Mouse (Mus musculus) E14TG2a.4 (cell line): ENCODE measurements around the gene Ftsj3.
"Not testable (repeated sequence)": the region's sequence is repeated elsewhere in the genome, so short reads cannot be mapped to it uniquely, and the experiment has no call there.

ENCODE experiments used
- H3K27me3 ChIP-seq: 2 replicates; pipeline ENCODE4 v1.6.1; 2014; ENCODE audit warnings: low read length, control low read depth; ENCODE audit not compliant: insufficient read depth
- H3K36me3 ChIP-seq: 2 replicates; pipeline ENCODE4 v1.6.1; 2014; ENCODE audit warnings: low read length, control low read depth; ENCODE audit not compliant: insufficient read depth
- H3K4me1 ChIP-seq: replicated peaks from 2 replicates; pipeline ENCODE4 v1.6.1; 2014; ENCODE audit warnings: low read depth, low read length, control low read depth
- H3K4me3 ChIP-seq: replicated peaks from 2 replicates; pipeline ENCODE4 v1.5.1; 2014; ENCODE audit warnings: mild to moderate bottlenecking, low read length
- H3K9me3 ChIP-seq: 2 replicates; pipeline ENCODE4 v1.6.1; 2014; ENCODE audit warnings: low read length, control low read depth
- CTCF ChIP-seq: conservative IDR thresholded peaks from 2 replicates; pipeline ENCODE4 v1.5.1; 2014; ENCODE audit warnings: low read length
- NANOG ChIP-seq: IDR thresholded peaks from 2 replicates; pipeline ENCODE4 v1.6.1; 2014; ENCODE audit warnings: borderline replicate concordance, low read length, mixed read lengths
- POU5F1 ChIP-seq: IDR thresholded peaks from 2 replicates; pipeline ENCODE4 v1.6.1; 2014; ENCODE audit warnings: low read length, borderline replicate concordance

Gene Ftsj3

GRCm38 (mm10) chr11:106202123-106202465 is 53.8 kb downstream of the Ftsj3 start, which contains the start of gene Strada:
TSS of gene Strada (minus strand) at chr11:106202168.
- no peak within 1 kb of the TSS for H3K4me3 ChIP-seq
- H3K27me3 ChIP-seq: no peaks in the 10 kb centered on the region

GRCm38 (mm10) chr11:106201337-106202122 is 54.3 kb downstream of the Ftsj3 start:
- Histone ChIP-seq H3K27me3 (no peaks in the 10 kb centered on the region), H3K4me3 (no peak overlapping the region), H3K9me3 (no peaks in the 10 kb centered on the region), H3K4me1 (no peaks in the 10 kb centered on the region; the same call in 1 of the 2 replicates), H3K36me3 (peaks cover 90% of the 10 kb centered on the region)
- TF ChIP-seq NANOG: no peak
- no peak for TF ChIP-seq CTCF
- no peak for TF ChIP-seq POU5F1

More at GRCm38 (mm10) chr11:106202123-106202465, 53.8 kb downstream of the Ftsj3 start, which contains the start of gene Strada:
- TF ChIP-seq NANOG: no peak
- TF ChIP-seq CTCF: no peak
- no peaks in the 10 kb centered on the region for H3K9me3 ChIP-seq
- peaks cover 91% of the 10 kb centered on the region for H3K36me3 ChIP-seq
- no peaks in the 10 kb centered on the region; the same call in 1 of the 2 replicates for H3K4me1 ChIP-seq

DNA sequence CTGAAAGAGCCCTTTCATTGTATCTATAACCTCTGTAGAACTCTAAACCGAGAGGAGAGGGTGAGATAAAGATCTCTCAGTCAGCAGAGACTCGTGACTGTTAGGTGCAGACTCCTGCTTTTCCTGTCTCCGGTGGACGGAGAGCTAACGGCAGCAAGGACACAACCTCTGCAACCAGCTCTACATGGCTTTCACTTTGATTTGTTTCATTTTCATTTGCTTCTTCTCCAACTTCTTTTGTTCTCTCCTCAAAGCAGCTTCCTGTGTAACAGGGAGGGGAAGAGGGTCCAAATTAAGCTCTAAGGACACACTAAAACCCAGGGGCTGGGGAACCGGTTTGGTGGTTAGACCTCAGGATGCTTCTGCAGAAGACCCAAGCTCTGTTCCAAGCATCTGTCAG is 55.1 kb downstream of the Ftsj3 start:
- Histone ChIP-seq H3K4me1 (no peaks in the 10 kb centered on the region; the same call in 1 of the 2 replicates), H3K36me3 (peaks cover 86% of the 10 kb centered on the region), H3K4me3 (no peak overlapping the region), H3K9me3 (no peaks in the 10 kb centered on the region), H3K27me3 (no peaks in the 10 kb centered on the region)
- TF ChIP-seq NANOG: no peak
- no peak for TF ChIP-seq CTCF
- no peak for TF ChIP-seq POU5F1

DNA sequence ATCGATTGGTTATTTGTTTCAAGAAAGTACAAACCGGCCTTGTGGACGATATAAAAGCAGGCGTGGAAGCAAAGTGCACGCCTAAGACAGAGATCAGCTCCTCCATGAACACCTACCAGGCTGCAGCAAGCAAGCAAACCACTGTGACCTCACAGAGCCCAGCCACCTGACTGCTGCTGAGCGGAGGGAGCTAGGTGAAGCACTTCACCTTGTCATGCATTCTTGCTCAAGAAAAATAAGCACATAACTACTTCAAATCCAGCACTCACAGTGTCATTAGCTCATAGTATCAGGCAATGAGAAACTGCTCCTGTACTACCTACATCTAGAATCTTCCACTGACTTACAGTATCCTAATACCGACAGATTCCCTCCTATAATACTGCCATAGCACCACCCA is 55.9 kb downstream of the Ftsj3 start:
- not testable (repeated sequence) for H3K4me3 ChIP-seq, H3K27me3 ChIP-seq, H3K9me3 ChIP-seq, H3K4me1 ChIP-seq
- peaks cover 79% of the 10 kb centered on the region for H3K36me3 ChIP-seq
